Mouse (Mus musculus) liver, embryonic 15.5 days (tissue): ENCODE results near the gene Cd81. TPM values are rescaled to one million over a fixed set of nuclear protein-coding genes. Genes with fewer than 3 reads are reported as not detected.

Experiments used
- polyA plus RNA-seq: library from polyadenylated mRNA; unstranded; fragments of >200 nt; fragmentation: Nextera tagmentation; extraction: Ambion mirVana; gene quantifications from 2 replicates; pipeline ENCODE4 v1.2.1, GENCODE M21; 2015

Cd81 gene
- polyA plus RNA-seq, 1 experiment from 2014 or later: 132 TPM

Other genes starting within 250 kb of the Cd81 start
- gene Th, start 121.6 kb upstream of the Cd81 start, polyA plus RNA-seq: 0.09 and 0.16 TPM in 2 replicates
- gene Ascl2, start 83.5 kb upstream of the Cd81 start, polyA plus RNA-seq: 0.25 and 0.44 TPM in 2 replicates
- 80.3 and 82.2 TPM in 2 replicates for gene Tspan32, start 47.7 kb upstream of the Cd81 start, polyA plus RNA-seq
- gene Tssc4, start 16.5 kb downstream of the Cd81 start, polyA plus RNA-seq: 38.5 and 44.2 TPM in 2 replicates
- 0.43 and 0.91 TPM in 2 replicates for gene Trpm5, start 41.9 kb downstream of the Cd81 start, polyA plus RNA-seq
- gene Kcnq1, start 53.6 kb downstream of the Cd81 start, polyA plus RNA-seq: 0.31 and 0.91 TPM in 2 replicates